Mouse (Mus musculus) neural tube, postnatal 0 days (tissue): ENCODE data around the gene Rsad2. TPM values are rescaled to one million over a fixed set of nuclear protein-coding genes. Genes with fewer than 3 reads are reported as not detected.

Experiments
- microRNA-seq: library from miRNA; unstranded; fragments of <30 nt; microRNA quantifications from one replicate; pipeline ENCODE4, GENCODE M21; 2016
- polyA plus RNA-seq: library from polyadenylated mRNA; unstranded; fragments of >200 nt; fragmentation: Nextera tagmentation; extraction: Ambion mirVana; gene quantifications from 2 replicates; pipeline ENCODE4 v1.2.1, GENCODE M21; 2015

The Rsad2 gene
- polyA plus RNA-seq, result 0.89 and 1.0 TPM in 2 replicates

DNA sequence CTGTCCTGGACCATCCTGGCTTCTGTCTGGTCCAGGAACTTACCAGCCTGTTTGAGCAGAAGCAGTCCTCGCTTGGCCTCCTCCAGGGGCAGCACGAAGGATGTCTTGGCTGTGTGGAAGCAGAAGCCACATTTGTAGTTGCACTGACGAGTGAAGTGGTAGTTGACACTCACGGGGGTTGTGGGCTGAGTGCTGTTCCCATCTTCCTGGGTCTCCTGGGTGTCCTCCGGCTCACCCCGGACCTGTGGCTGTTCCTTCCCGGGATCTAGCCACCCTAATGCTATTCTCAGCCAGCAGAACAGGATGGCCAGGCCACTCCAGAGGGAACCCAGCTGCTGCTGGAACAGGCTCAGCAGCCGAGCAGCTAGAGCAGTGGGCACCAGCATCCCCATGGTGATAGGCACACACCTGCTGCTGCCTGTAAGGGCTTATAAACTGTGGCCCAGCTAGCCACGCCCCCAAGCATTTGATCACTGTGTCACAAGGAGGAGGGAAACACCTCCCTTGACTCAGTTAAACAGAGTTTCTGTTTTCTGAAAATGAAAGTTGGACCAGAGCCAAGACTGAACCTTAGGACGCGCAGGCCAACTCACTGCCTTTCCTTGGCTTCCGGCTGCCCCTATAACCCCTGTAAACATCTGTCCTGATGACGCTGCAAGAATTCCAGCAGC lies at the start of gene Rsad2:
Rsad2 (minus strand) TSS at position 425 of the 671 bp plus-strand sequence.

DNA sequence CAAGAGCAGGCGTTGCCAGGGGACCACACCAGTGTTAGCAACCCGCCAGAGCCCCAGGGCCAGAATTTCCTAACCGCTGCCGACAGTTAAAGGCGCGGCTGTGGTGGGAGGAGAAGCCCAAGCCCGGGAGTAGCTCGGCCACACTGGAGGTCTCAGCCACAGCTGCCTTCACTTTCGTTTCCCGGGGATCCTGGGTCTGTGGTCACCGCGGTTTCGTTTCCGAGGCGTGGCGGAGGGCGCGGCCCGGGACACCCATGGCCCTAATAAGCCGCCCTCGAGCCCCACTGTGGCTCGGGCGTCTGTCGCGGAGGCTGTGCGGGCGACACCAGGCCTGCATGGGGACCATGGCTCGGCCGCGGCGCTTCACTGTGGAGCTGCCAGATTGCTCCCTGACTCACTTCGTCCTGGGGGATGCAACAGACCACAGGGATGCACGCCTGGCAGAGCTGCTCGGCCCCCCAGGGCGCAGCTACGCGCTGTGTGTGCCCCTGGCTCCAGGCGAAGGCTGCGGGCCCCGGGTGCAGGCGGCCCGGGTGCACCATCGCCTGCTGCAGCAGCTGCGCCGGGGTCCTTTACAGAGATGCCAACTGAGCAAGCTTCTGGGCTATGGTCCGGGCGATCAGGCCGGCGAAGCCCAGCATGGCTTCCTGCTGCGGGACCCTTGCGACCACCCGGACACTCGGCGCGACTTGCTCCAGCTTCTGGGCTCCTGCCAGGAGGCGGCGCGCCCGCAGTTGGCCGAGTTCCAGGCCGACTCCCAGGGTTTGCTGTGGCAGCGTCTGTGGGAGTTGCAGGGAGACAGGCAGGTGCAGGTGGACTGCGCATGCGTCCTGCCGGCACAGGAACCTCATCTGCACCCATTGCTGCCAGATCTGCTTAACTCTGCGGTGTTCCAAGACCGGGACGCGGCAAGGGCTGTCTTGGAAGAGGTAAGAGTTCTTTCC lies 13.1 kb upstream of the Rsad2 start, which contains the start of gene Cmpk2:
Cmpk2 (plus strand) TSS at position 107 of the 944 bp plus-strand sequence.

DNA sequence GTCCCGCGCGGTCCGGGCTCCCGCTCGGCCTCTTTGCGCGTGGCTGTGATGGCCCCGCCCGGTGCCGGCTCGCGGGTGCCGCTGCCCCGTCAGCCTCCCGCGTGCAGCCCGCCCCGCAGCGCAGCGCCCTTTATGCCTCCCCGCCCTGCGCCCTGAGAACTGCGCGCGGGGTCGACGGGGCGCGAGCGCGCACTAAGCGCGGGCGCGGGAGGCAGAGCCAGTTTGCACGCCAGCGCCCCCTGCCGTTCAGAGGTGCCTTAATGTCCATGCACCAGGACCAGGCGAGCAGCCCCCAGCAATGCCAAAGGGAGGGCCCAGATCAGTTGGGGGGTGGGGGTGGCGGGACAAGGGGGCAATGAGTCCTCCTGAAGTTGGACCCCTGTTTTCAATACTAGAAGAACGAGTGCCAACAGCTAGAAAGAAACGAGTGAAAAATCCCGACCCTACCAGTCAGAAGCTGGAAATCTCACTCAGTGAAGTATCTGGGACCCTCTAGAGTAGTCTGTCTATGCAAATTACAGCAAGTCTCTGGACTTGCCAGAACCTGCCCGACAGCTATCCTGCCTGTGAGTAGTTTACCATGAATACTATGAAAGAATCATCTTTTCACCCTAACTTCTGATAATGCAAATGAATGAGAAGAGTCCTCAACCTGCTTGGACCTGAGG lies 41.0 kb downstream of the Rsad2 start, which contains the start of gene Rnf144a:
Rnf144a (minus strand) TSS at position 151 of the 668 bp plus-strand sequence.

Small RNA genes within 50 kb of the gene (microRNA-seq; reads per million reads assigned to microRNA genes)
- not detected for gene Mir6538

Other genes with a start within 250 kb of the Rsad2 start
- gene Rnf144a, start 41.2 kb downstream of the Rsad2 start, polyA plus RNA-seq, result 22.6 and 27.4 TPM in 2 replicates
- 27.8 and 29.6 TPM in 2 replicates for gene Cmpk2, start 12.8 kb upstream of the Rsad2 start, polyA plus RNA-seq